Mouse (Mus musculus) liver, embryonic 11.5 days (tissue): ENCODE data around the gene Atp2b2. TPM values are rescaled to one million over a fixed set of nuclear protein-coding genes. Genes with fewer than 3 reads are reported as not detected.

Source experiments
- ATAC-seq: fragments of 200-750 bp; cut with Nextera tagmentation; replicated peaks from 2 replicates; pipeline ENCODE4 v1.8.0; 2017; ENCODE audit warnings: moderate number of reproducible peaks, mild to moderate bottlenecking, moderate TSS enrichment, moderate library complexity; ENCODE audit not compliant: low FRiP score
- DNase-seq: peaks from one replicate; pipeline ENCODE4 v3.0.0-alpha.2; 2017; ENCODE audit warnings: low spot score
- H3K27ac ChIP-seq: fragments of 300-500 bp; sonication (generic); 2 replicates; pipeline ENCODE4 v1.5.1; 2014; ENCODE audit warnings: mild to moderate bottlenecking, low read depth, low read length, control low read depth
- H3K27me3 ChIP-seq: fragments of 300-500 bp; sonication (generic); replicated peaks from 2 replicates; pipeline ENCODE4 v1.6.1; 2014; ENCODE audit warnings: low read length, mixed read lengths; ENCODE audit not compliant: control insufficient read depth, insufficient read depth
- H3K36me3 ChIP-seq: fragments of 300-500 bp; sonication (generic); 2 replicates; pipeline ENCODE4 v1.6.1; 2014; ENCODE audit warnings: mild to moderate bottlenecking, low read length, moderate library complexity, mixed read lengths; ENCODE audit not compliant: control insufficient read depth, insufficient read depth
- H3K4me1 ChIP-seq: fragments of 300-500 bp; sonication (generic); replicated peaks from 2 replicates; pipeline ENCODE4 v1.6.1; 2014; ENCODE audit warnings: low read length, mixed read lengths; ENCODE audit not compliant: control insufficient read depth, insufficient read depth
- H3K4me2 ChIP-seq: fragments of 300-500 bp; sonication (generic); 2 replicates; pipeline ENCODE4 v1.6.1; 2014; ENCODE audit warnings: mild to moderate bottlenecking, control low read depth, moderate library complexity
- H3K4me3 ChIP-seq: fragments of 300-500 bp; sonication (generic); 2 replicates; pipeline ENCODE4 v1.5.1; 2014; ENCODE audit warnings: low read depth, low read length, control low read depth
- H3K9ac ChIP-seq: fragments of 300-500 bp; sonication (generic); 2 replicates; pipeline ENCODE4 v1.6.1; 2014; ENCODE audit warnings: low read depth, low read length, control low read depth
- H3K9me3 ChIP-seq: fragments of 300-500 bp; sonication (generic); 2 replicates; pipeline ENCODE4 v1.6.1; 2016; ENCODE audit warnings: low read length, inconsistent platforms, mixed read lengths; ENCODE audit not compliant: control insufficient read depth
- WGBS: fragments of 180-500 bp; shearing (Covaris S2); extraction: QIAGEN DNeasy Blood & Tissue Kit; methylation state at CpG from one replicate; pipeline ENCODE4 v1.1.7; 2014; 5-methylcytosine and 5-hydroxymethylcytosine counted together
- polyA plus RNA-seq: library from polyadenylated mRNA; unstranded; fragments of >200 nt; fragmentation: Nextera tagmentation; extraction: Ambion mirVana; gene quantifications from 2 replicates; pipeline ENCODE4 v1.2.1, GENCODE M21; 2014

Gene Atp2b2
- polyA plus RNA-seq, 1 experiment from 2014 or later = 0.62 TPM

DNA sequence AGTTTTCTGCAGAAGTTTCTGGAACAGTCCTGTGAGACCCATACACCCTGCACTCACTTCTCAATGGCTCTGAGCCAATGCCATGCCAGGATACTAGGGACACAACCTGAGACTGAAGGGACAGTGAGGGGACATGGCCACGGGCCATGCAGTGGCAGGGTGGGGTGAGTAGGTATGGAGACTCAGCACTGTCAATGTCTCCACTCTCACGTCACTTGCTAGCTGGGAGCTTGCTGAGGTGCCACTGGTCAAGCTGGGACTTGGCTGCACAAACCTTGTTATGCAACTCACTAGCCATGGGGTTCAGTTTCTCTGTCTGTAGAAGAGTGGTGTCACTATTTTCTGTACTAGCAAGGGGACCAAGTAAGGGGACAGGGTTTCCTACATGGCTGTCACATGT, 167.2 kb downstream of the Atp2b2 start:
- DNase-seq (no peak), ATAC-seq (no peak)
- Histone ChIP-seq H3K4me2 (no peak overlapping the region), H3K4me3 (no peak overlapping the region), H3K27me3 (no peaks in the 10 kb centered on the region), H3K27ac (no peak overlapping the region), H3K9ac (no peak overlapping the region), H3K4me1 (no peaks in the 10 kb centered on the region), H3K36me3 (no peaks in the 10 kb centered on the region), H3K9me3 (no peaks in the 10 kb centered on the region)
- 70% methylated on average over 2 of the region's 2 CpGs for WGBS

DNA sequence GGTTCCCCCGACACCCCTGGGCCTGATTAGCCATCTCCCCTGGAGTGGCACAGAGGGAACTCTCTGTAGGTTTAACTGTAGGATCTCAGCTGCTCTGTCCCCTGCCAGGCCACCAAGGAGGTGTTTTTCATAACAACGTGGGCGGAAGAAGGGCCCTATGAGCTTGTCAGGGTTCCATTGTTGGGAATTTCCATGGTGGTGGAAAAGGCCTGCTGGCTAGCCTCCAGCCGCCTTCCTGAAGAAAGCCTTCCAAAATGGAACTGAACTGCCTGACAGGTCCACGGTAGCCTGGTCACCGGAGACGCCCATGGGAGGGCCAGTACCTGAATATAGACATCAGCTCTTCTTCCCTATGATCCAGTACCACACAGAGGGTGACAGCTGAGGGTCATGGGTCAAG, 169.8 kb downstream of the Atp2b2 start:
- Histone ChIP-seq H3K9me3 (no peaks in the 10 kb centered on the region), H3K4me3 (no peak overlapping the region), H3K4me2 (no peak overlapping the region), H3K36me3 (no peaks in the 10 kb centered on the region), H3K27me3 (no peaks in the 10 kb centered on the region), H3K4me1 (no peaks in the 10 kb centered on the region), H3K9ac (no peak overlapping the region), H3K27ac (no peak overlapping the region)
- ATAC-seq (no peak), DNase-seq (no peak)
- 79% methylated on average over 7 of the region's 7 CpGs for WGBS

DNA sequence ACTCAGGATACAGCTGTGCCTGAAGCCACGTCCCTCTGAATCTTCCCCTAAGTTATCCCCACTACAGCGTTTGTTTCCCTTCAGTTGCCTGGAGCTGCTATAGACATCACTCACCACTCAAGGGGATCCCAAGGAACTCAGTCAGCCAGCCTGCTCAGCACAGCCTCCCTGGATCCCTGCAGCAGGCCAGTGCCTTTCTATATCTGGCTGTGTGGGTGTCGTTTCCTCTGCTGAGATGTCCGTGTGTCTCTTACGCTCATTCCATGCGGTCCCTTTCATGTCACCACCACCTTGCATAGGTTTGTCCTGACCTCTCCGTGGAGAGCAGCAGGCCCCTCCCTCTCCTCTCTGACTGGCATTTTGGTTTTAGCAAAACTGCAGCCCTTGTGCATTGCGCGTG, 171.6 kb downstream of the Atp2b2 start:
- no peak overlapping the region for H3K9ac ChIP-seq
- 71% methylated on average over 9 of the region's 9 CpGs for WGBS

DNA sequence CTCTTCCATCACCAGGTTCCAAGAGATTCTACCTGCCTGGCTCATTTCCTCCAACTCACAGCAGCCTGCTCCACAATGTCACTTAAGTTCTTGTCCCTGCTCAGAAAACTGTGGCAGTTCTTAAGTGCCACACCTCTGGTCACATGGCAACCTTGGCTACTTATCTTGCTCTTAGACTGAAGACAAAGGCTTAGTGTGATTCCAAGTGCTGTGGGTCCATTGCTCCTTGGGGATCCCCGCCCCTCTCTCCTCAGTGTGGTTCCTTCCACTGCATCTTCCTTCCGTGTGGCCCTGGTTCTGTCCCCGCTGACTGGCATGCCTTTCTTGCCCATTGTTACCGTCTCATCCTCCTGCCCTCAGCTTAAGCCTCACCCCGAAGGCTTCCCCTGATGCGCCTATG, 173.9 kb downstream of the Atp2b2 start:
- H3K9ac ChIP-seq = no peak overlapping the region
- no peak overlapping the region for H3K4me3 ChIP-seq
- H3K9me3 ChIP-seq = no peaks in the 10 kb centered on the region
- H3K4me1 ChIP-seq = no peaks in the 10 kb centered on the region
- WGBS = 76% methylated on average over 6 of the region's 6 CpGs
- H3K27me3 ChIP-seq = no peaks in the 10 kb centered on the region
- no peak overlapping the region for H3K4me2 ChIP-seq
- ATAC-seq = no peak
- no peak for DNase-seq
- H3K36me3 ChIP-seq = no peaks in the 10 kb centered on the region
- H3K27ac ChIP-seq = no peak overlapping the region

More for the DNA sequence above, 171.6 kb downstream of the Atp2b2 start:
- Histone ChIP-seq H3K36me3 (no peaks in the 10 kb centered on the region), H3K9me3 (no peaks in the 10 kb centered on the region), H3K27ac (no peak overlapping the region), H3K4me1 (no peaks in the 10 kb centered on the region), H3K27me3 (no peaks in the 10 kb centered on the region), H3K4me2 (no peak overlapping the region), H3K4me3 (no peak overlapping the region)
- ATAC-seq (no peak), DNase-seq (no peak)

DNA sequence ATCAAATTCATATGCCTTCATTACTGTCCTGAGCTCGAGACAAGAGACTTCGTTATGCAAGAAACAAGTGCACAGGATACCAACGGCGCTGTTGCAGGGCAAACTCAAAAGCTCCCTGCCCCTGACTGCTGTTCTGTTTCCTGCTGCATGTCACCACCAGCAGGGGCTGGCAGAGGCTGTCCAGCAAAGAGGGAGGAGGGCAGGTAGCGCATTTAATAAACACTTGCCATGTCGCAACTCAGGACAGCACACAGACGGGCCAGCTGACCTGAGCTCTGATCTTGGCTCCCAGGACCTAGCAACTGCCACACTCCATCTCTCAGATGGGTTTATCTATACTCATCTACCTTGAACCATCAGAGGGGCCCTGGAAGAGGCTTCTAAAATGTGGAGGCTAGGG, 176.7 kb downstream of the Atp2b2 start:
- H3K27me3 ChIP-seq = no peaks in the 10 kb centered on the region
- H3K4me3 ChIP-seq = no peak overlapping the region
- no peaks in the 10 kb centered on the region for H3K36me3 ChIP-seq
- H3K4me2 ChIP-seq = no peak overlapping the region
- H3K4me1 ChIP-seq = no peaks in the 10 kb centered on the region
- WGBS = 60% methylated on average over 7 of the region's 7 CpGs
- no peaks in the 10 kb centered on the region for H3K9me3 ChIP-seq
- ATAC-seq (no peak), DNase-seq (no peak)
- no peak overlapping the region for H3K9ac ChIP-seq
- H3K27ac ChIP-seq = no peak overlapping the region

DNA sequence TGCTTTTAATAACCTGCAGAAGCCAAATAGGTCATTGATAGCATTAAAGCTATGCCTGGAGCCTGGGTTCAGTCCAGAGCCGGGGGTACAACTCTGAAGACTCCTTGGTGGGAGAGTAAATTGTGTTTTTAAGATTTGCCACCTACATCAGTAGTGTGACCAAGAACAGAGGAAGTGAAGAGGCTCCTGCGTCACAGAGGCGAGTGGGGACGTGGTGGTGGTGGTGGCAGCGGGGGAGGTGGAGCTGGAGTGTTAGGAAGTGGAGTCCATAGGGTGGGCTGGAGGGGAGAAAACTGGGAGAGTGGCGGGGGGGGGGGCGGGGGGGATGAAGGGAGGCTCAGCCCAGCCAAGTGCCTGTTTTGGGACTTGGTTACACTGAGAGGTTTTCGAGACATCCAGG, 177.6 kb downstream of the Atp2b2 start:
- Histone ChIP-seq H3K4me3 (no peak overlapping the region), H3K27me3 (no peaks in the 10 kb centered on the region), H3K4me1 (no peaks in the 10 kb centered on the region), H3K4me2 (no peak overlapping the region), H3K9ac (no peak overlapping the region), H3K36me3 (no peaks in the 10 kb centered on the region), H3K9me3 (no peaks in the 10 kb centered on the region), H3K27ac (no peak overlapping the region)
- DNase-seq (no peak), ATAC-seq (no peak)
- 63% methylated on average over 8 of the region's 8 CpGs for WGBS

DNA sequence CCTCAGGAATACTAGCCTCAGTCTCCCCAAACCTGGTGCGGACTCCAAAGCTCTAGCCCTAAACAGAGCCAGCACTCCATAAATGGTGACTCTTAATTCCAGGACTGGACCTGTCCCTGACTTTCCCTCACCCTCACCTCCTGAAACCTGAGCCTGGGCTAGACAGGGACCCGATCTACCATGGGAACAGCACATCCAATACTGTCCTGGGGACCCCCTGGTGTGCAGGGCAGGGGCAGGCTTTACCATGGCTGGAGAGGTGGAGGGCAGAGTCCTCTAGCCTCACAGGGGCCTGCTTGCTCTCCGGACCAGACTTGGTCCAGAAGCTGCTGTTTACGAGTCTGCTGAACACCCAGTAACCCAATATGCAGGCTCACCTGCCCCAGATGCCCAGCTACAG, 179.5 kb downstream of the Atp2b2 start:
- ATAC-seq = no peak
- 79% methylated on average over 4 of the region's 4 CpGs for WGBS

DNA sequence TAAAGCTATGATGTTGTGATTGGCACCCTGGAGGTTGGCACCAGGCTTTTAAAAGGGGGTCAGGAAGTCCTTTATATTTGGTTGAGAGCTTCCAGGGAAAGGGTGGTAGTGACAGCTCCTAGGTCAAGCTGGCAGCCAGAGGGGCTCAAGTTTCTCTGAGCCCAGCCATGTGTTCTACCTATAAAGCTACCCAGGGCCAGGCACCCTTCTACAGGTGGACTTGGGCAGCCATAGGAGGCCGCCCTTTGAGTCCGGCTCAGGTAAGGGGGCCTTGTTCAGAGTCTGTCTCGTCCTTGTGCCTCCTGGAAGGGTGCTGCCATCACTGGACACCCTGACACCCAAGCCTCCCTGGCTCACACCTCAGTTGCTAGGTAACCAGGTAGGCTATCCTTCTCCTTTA, 180.5 kb downstream of the Atp2b2 start:
- WGBS = 72% methylated on average over 3 of the region's 3 CpGs
- ATAC-seq (no peak), DNase-seq (no peak)
- Histone ChIP-seq H3K36me3 (no peaks in the 10 kb centered on the region), H3K27ac (no peak overlapping the region), H3K9me3 (no peaks in the 10 kb centered on the region), H3K9ac (no peak overlapping the region), H3K4me2 (no peak overlapping the region), H3K4me3 (no peak overlapping the region), H3K4me1 (no peaks in the 10 kb centered on the region), H3K27me3 (no peaks in the 10 kb centered on the region)

More for the DNA sequence above, 179.5 kb downstream of the Atp2b2 start:
- Histone ChIP-seq H3K4me1 (no peaks in the 10 kb centered on the region), H3K27me3 (no peaks in the 10 kb centered on the region), H3K9ac (no peak overlapping the region), H3K9me3 (no peaks in the 10 kb centered on the region), H3K36me3 (no peaks in the 10 kb centered on the region), H3K4me2 (no peak overlapping the region), H3K4me3 (no peak overlapping the region), H3K27ac (no peak overlapping the region)
- no peak for DNase-seq

DNA sequence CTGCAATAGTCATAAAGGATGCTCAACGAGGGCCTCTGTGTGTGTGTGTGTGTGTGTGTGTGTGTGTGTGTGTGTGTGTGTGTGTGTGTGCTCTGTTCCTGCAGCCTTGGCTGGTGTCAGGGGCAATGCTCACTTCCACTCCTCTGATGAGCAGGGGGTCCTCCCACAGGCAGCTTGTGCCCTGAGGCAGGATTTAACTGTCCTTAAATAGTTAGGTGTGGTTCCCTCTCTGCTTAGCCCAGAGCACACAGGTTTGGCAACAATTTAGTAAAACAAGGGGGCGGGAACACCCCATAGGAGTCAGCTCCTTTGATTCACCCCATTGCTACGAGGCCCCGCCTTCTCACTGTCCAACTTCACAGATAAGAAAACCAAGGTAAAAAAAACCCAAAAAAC, 181.0 kb downstream of the Atp2b2 start:
- Histone ChIP-seq H3K4me1 (no peaks in the 10 kb centered on the region), H3K4me2 (no peak overlapping the region), H3K27me3 (no peaks in the 10 kb centered on the region), H3K27ac (no peak overlapping the region), H3K36me3 (no peaks in the 10 kb centered on the region), H3K4me3 (no peak overlapping the region), H3K9me3 (no peaks in the 10 kb centered on the region), H3K9ac (no peak overlapping the region)
- ATAC-seq (no peak), DNase-seq (no peak)
- WGBS = 65% methylated on average over 4 of the region's 4 CpGs
